In the genomic region with DNA sequence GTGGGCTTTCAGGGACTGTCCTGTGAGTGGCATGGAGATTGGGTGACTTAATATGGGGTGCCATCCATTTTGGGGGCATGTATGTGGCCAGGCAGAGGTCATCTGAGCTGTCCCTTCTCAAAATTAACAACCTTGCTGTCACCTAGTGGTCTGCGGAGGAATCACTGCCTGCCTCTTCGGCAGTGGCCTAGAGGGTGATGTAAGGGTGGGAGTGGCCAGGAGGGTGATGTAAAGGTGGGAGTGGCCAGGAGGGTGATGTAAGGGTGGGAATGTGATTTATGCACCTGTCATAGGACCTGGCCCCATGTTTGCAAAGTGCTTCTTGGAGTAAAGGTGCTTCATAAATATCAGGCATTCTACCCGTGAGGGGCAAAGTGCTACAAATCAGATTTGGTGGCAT, we compare ENCODE assay signal across 9 mouse cellular contexts.
DNase-seq lines count a peak whose midpoint lies in the region; ATAC-seq lines count a peak whose summit lies in the region.
"Had no signal": no experiment of that assay in that cellular context is flagged by ENCODE, and none has a peak within 500 bp of the region (broad histone marks: within the 10 kb centered on the region; RNA-seq: fewer than 3 reads in every experiment).

No protein-coding gene starts in this region.

- no peak overlapping the region for H3K9ac ChIP-seq in kidney, embryonic 15.5 days
- H3K9ac ChIP-seq: embryonic facial prominence, embryonic 12.5 days had no signal

- peak; percentile 20; the same call in 1 of the 2 replicates for ATAC-seq in kidney, embryonic 15.5 days (replicated peaks; ENCODE audit: low FRiP score)

- DNase-seq in kidney, adult 8-10 months, result no peak
- peak; percentile 35 for DNase-seq in ZHBTc4 (ENCODE audit: low read depth, low spot score)
- DNase-seq in hindbrain, embryonic 10.5 days (ENCODE audit: low spot score), result peak; percentile 47
- DNase-seq in lung, postnatal 4 days, result peak; percentile 23 to 39
- no peak for DNase-seq in adrenal gland, postnatal 10 days
- DNase-seq in kidney, adult 18-20 months, result no peak
- no peak for DNase-seq in spleen, postnatal 4 days (ENCODE audit: low spot score in 2 of 2)

- H3K36me3 ChIP-seq in kidney, embryonic 15.5 days, result peaks cover 24% of the 10 kb centered on the region
- no peaks in the 10 kb centered on the region for H3K36me3 ChIP-seq in hindbrain, embryonic 10.5 days
- H3K36me3 ChIP-seq: embryonic facial prominence, embryonic 12.5 days had no signal

- no peak overlapping the region for H3K4me2 ChIP-seq in kidney, embryonic 15.5 days
- H3K4me2 ChIP-seq: embryonic facial prominence, embryonic 12.5 days had no signal

- no peaks in the 10 kb centered on the region for H3K4me1 ChIP-seq in kidney, embryonic 15.5 days
- H3K4me1 ChIP-seq in hindbrain, embryonic 10.5 days (replicated peaks), result 0 out of 2 replicates have a peak, but pooled peaks cover 6% of the 10 kb centered on the region

- WGBS in kidney, embryonic 15.5 days, result 32% methylated on average over 3 of the region's 3 CpGs
- WGBS in hindbrain, embryonic 10.5 days, result 39% methylated on average over 3 of the region's 3 CpGs

- H3K9me3 ChIP-seq in kidney, embryonic 15.5 days (replicated peaks), result no peaks in the 10 kb centered on the region
- H3K9me3 ChIP-seq in hindbrain, embryonic 10.5 days, result no peaks in the 10 kb centered on the region
- H3K9me3 ChIP-seq: embryonic facial prominence, embryonic 12.5 days had no signal

- H3K27ac ChIP-seq in kidney, embryonic 15.5 days, result no peak overlapping the region
- H3K27ac ChIP-seq in hindbrain, embryonic 10.5 days, result no peak overlapping the region
- H3K27ac ChIP-seq: embryonic facial prominence, embryonic 12.5 days had no signal

- H3K4me3 ChIP-seq in kidney, embryonic 15.5 days (replicated peaks), result no peak overlapping the region
- H3K4me3 ChIP-seq in hindbrain, embryonic 10.5 days, result no peak overlapping the region
- H3K4me3 ChIP-seq: embryonic facial prominence, embryonic 12.5 days had no signal

- H3K27me3 ChIP-seq in kidney, embryonic 15.5 days, result no peaks in the 10 kb centered on the region
- H3K27me3 ChIP-seq in hindbrain, embryonic 10.5 days (ENCODE audit: insufficient read depth, poor library complexity, severe bottlenecking), result no peaks in the 10 kb centered on the region
- H3K27me3 ChIP-seq: embryonic facial prominence, embryonic 12.5 days had no signal

Comparison
In these comparisons a context has a peak if more than half of its experiments do, and no peak if none do; other contexts are left out.
1. DNase-seq: peak in ZHBTc4 (single experiment), hindbrain, embryonic 10.5 days (single experiment) and lung, postnatal 4 days (2 of 2); none in kidney, adult 8-10 months (0 of 2), adrenal gland, postnatal 10 days (single experiment), kidney, adult 18-20 months (single experiment) and spleen, postnatal 4 days (0 of 2).